Mouse (Mus musculus) forebrain, postnatal 0 days (tissue): ENCODE measurements around the gene Olfr1315-ps1. TPM values are rescaled to one million over a fixed set of nuclear protein-coding genes. Genes with fewer than 3 reads are reported as not detected.

Experiments
- ATAC-seq: fragments of 200-750 bp; cut with Nextera tagmentation; 2 replicates; pipeline ENCODE4 v1.8.0; 2017; ENCODE audit warnings: mild to moderate bottlenecking, moderate library complexity
- DNase-seq: peaks from one replicate; pipeline ENCODE4 v3.0.0-alpha.2; 2015
- H3K27ac ChIP-seq: fragments of 300-500 bp; sonication (generic); 2 replicates; pipeline ENCODE4 v1.5.1; 2014; ENCODE audit warnings: low read depth, mild to moderate bottlenecking, antibody characterized with exemption, low read length, moderate library complexity, mixed read lengths
- H3K27me3 ChIP-seq: fragments of 300-500 bp; sonication (generic); 2 replicates; pipeline ENCODE4 v1.6.1; 2014; ENCODE audit warnings: mild to moderate bottlenecking, low read length, mixed read lengths; ENCODE audit not compliant: insufficient read depth
- H3K36me3 ChIP-seq: fragments of 300-500 bp; sonication (generic); 2 replicates; pipeline ENCODE4 v1.6.1; 2014; ENCODE audit warnings: mild to moderate bottlenecking, moderate library complexity; ENCODE audit not compliant: insufficient read depth
- H3K4me1 ChIP-seq: fragments of 300-500 bp; sonication (generic); 2 replicates; pipeline ENCODE4 v1.6.1; 2014; ENCODE audit warnings: antibody characterized with exemption; ENCODE audit not compliant: insufficient read depth
- H3K4me2 ChIP-seq: fragments of 300-500 bp; sonication (generic); 2 replicates; pipeline ENCODE4 v1.6.1; 2014; ENCODE audit warnings: low read depth, mild to moderate bottlenecking, moderate library complexity
- H3K4me3 ChIP-seq: fragments of 300-500 bp; sonication (generic); 2 replicates; pipeline ENCODE4 v1.5.1; 2014; ENCODE audit warnings: low read depth, low read length, mixed read lengths
- H3K9ac ChIP-seq: fragments of 300-500 bp; sonication (generic); 2 replicates; pipeline ENCODE4 v1.6.1; 2014; ENCODE audit warnings: mild to moderate bottlenecking
- H3K9me3 ChIP-seq: fragments of 300-500 bp; sonication (generic); 2 replicates; pipeline ENCODE4 v1.6.1; 2016; ENCODE audit warnings: low read length
- CTCF ChIP-seq: sonication (generic); IDR thresholded peaks from 2 replicates; pipeline ENCODE4 v1.5.1; 2016; ENCODE audit warnings: antibody characterized with exemption, control low read depth, low read depth
- WGBS: fragments of 180-500 bp; shearing (Covaris S2); extraction: QIAGEN DNeasy Blood & Tissue Kit; methylation state at CpG from one replicate; pipeline ENCODE4 v1.1.7; 2014; 5-methylcytosine and 5-hydroxymethylcytosine counted together
- polyA plus RNA-seq: library from polyadenylated mRNA; unstranded; fragments of >200 nt; fragmentation: Nextera tagmentation; extraction: Ambion mirVana; gene quantifications from 2 replicates; pipeline ENCODE4 v1.2.1, GENCODE M21; 2015
- total RNA-seq: library from RNA; depleted of rRNA; stranded (reverse); fragments of >200 nt; gene quantifications from 2 replicates; pipeline ENCODE4 v1.2.3, GENCODE M21; 2014; rRNA removed

The Olfr1315-ps1 gene
- total RNA-seq (not detected in 2 replicates), polyA plus RNA-seq (not detected in 2 replicates)

GRCm38 (mm10) chr2:112115340-112115739, at the start of gene Olfr1315-ps1:
Olfr1315-ps1 (minus strand) TSS chr2:112115440.
- no peak within 1 kb of the TSS for H3K4me2 ChIP-seq
- TF ChIP-seq CTCF = no peak
- no peak for DNase-seq
- no peak within 1 kb of the TSS for H3K9ac ChIP-seq
- no peak for ATAC-seq
- 73% methylated on average over 1 of the region's 1 CpGs for WGBS
- H3K36me3 ChIP-seq = no peaks in the 10 kb centered on the region
- H3K4me1 ChIP-seq = no peaks in the 10 kb centered on the region
- H3K4me3 ChIP-seq = no peak within 1 kb of the TSS
- H3K9me3 ChIP-seq = no peaks in the 10 kb centered on the region
- H3K27me3 ChIP-seq = no peaks in the 10 kb centered on the region
- H3K27ac ChIP-seq = no peak within 1 kb of the TSS

DNA sequence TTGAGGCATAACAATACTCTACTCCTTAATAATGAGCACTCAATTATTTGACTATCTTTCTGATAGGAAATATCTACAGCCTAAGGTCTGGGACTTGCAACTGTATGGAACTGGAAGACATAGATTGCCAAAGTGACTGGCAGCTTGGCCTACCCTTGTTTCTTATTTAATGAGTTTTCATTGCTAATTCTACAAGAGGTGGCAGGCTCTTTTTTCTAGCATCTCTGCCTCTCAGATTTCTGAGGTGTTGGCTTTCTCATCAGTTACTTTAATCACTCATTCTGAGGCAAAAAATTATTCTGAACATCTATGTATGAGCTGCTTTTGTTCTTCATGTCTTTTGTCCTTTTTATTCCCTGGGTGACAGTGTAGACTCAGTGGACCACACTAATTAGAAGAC, 38.7 kb upstream of the Olfr1315-ps1 start, which contains the start of gene Olfr1318:
Olfr1318 (plus strand) TSS at position 301 of the 400 bp plus-strand sequence.
- DNase-seq (no peak), ATAC-seq (no peak)
- Histone ChIP-seq H3K9me3 (no peaks in the 10 kb centered on the region), H3K4me3 (no peak within 1 kb of the TSS), H3K27me3 (no peaks in the 10 kb centered on the region), H3K9ac (no peak within 1 kb of the TSS), H3K4me2 (no peak within 1 kb of the TSS), H3K4me1 (no peaks in the 10 kb centered on the region), H3K27ac (no peak within 1 kb of the TSS), H3K36me3 (no peaks in the 10 kb centered on the region)
- no peak for TF ChIP-seq CTCF

DNA sequence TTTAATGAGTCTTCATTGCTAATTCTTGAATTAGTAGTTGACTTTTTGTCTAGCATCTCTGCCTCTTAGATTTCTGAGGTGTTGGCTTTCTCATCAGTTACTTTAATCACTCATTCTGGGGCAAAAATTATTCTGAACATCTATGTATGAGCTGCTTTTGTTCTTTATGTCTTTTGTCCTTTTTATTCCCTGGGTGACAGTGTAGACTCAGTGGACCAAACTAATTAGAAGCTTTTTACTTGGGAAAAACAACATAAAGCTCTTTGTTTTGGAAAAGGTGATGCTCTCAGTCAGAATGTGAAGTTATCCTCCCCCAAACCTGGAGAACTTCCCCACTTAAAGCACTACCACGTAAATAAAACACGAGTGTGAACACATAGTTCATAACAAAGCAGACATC, 24.8 kb upstream of the Olfr1315-ps1 start, which contains the start of gene Olfr1317:
Olfr1317 (plus strand) TSS at position 301 of the 400 bp plus-strand sequence.
- Histone ChIP-seq H3K36me3 (no peaks in the 10 kb centered on the region), H3K9ac (no peak within 1 kb of the TSS), H3K4me2 (no peak within 1 kb of the TSS), H3K27ac (no peak within 1 kb of the TSS), H3K4me3 (no peak within 1 kb of the TSS), H3K4me1 (no peaks in the 10 kb centered on the region), H3K27me3 (no peaks in the 10 kb centered on the region), H3K9me3 (no peaks in the 10 kb centered on the region)
- 76% methylated on average over 2 of the region's 2 CpGs for WGBS
- ATAC-seq = no peak
- no peak for DNase-seq
- no peak for TF ChIP-seq CTCF

DNA sequence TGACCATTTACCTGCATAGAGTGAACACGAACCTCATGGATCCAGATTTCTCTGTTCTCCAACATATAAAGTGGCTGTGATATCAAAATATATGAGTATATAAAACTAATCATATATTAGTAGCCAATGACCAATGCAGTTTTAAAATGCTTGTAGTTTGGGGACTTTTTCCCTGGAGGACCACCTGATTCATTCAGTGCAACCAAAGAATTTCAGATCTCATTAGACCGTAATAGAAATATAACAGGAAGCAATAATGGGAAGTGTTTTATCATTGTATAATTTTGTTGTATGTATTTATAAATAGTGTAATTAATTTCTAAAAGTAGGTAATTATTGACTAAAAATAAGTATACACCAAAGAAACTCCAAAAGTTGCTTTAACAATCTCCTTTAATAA, 19.6 kb upstream of the Olfr1315-ps1 start, which contains the start of gene Olfr1316:
Olfr1316 (minus strand) TSS at position 101 of the 400 bp plus-strand sequence.
- no peak within 1 kb of the TSS for H3K4me3 ChIP-seq
- TF ChIP-seq CTCF = no peak
- 93% methylated on average over 2 of the region's 2 CpGs for WGBS
- no peaks in the 10 kb centered on the region for H3K36me3 ChIP-seq
- H3K27me3 ChIP-seq = no peaks in the 10 kb centered on the region
- no peaks in the 10 kb centered on the region for H3K9me3 ChIP-seq
- H3K9ac ChIP-seq = no peak within 1 kb of the TSS
- ATAC-seq = no peak
- no peak within 1 kb of the TSS for H3K27ac ChIP-seq
- H3K4me2 ChIP-seq = no peak within 1 kb of the TSS
- DNase-seq = no peak
- no peaks in the 10 kb centered on the region for H3K4me1 ChIP-seq

GRCm38 (mm10) chr2:112096681-112097080, 18.6 kb downstream of the Olfr1315-ps1 start, which contains the start of gene Olfr1314:
Olfr1314 (minus strand) TSS chr2:112096781.
- Histone ChIP-seq H3K4me2 (no peak within 1 kb of the TSS), H3K4me3 (no peak within 1 kb of the TSS), H3K27me3 (no peaks in the 10 kb centered on the region), H3K27ac (no peak within 1 kb of the TSS), H3K9me3 (no peaks in the 10 kb centered on the region), H3K4me1 (no peaks in the 10 kb centered on the region), H3K36me3 (no peaks in the 10 kb centered on the region), H3K9ac (no peak within 1 kb of the TSS)
- no peak for DNase-seq
- TF ChIP-seq CTCF = no peak
- no peak for ATAC-seq

DNA sequence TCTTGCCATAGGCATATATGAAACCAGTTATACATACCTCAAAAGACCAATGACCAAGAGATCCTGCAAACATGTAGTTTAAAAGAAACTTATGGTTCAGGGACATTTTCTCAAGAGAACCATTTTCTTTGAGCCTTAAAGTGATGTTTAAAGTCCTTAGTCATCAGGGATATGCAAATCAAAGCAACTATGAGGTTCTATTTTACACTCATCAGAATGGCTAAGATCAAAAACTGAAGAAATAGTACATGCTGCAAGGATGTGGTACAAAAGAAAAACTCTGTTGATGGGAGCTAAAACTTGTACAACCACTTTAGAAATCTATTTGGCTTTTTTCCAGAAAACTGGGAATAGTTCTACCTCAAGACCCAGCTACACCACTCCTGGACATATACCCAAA, 37.5 kb downstream of the Olfr1315-ps1 start, which contains the start of gene Olfr1313:
Olfr1313 (minus strand) TSS at position 101 of the 400 bp plus-strand sequence.
- no peak for ATAC-seq
- Histone ChIP-seq H3K4me1 (no peaks in the 10 kb centered on the region), H3K9ac (no peak within 1 kb of the TSS), H3K9me3 (no peaks in the 10 kb centered on the region), H3K27me3 (no peaks in the 10 kb centered on the region), H3K4me3 (no peak within 1 kb of the TSS), H3K4me2 (no peak within 1 kb of the TSS), H3K27ac (no peak within 1 kb of the TSS), H3K36me3 (no peaks in the 10 kb centered on the region)
- TF ChIP-seq CTCF = no peak
- DNase-seq = no peak

Other genes starting within 250 kb of the Olfr1315-ps1 start
- gene Olfr1305, start 238.3 kb downstream of the Olfr1315-ps1 start, total RNA-seq = not detected in 2 replicates
- gene Olfr1305, start 238.3 kb downstream of the Olfr1315-ps1 start, polyA plus RNA-seq = not detected in 2 replicates
- not detected in 2 replicates for gene Olfr1306, start 199.2 kb downstream of the Olfr1315-ps1 start, total RNA-seq
- gene Olfr1306, start 199.2 kb downstream of the Olfr1315-ps1 start, polyA plus RNA-seq = not detected in 2 replicates
- gene Olfr1307, start 166.0 kb downstream of the Olfr1315-ps1 start, total RNA-seq = not detected in 2 replicates
- gene Olfr1307, start 166.0 kb downstream of the Olfr1315-ps1 start, polyA plus RNA-seq = 0.01 TPM in 1 of 2 replicates, not detected in the other
- gene Olfr1308, start 150.5 kb downstream of the Olfr1315-ps1 start, total RNA-seq = not detected in 2 replicates
- not detected in 2 replicates for gene Olfr1308, start 150.5 kb downstream of the Olfr1315-ps1 start, polyA plus RNA-seq
- not detected in 2 replicates for gene Olfr1309, start 125.2 kb downstream of the Olfr1315-ps1 start, total RNA-seq
- gene Olfr1309, start 125.2 kb downstream of the Olfr1315-ps1 start, polyA plus RNA-seq = not detected in 2 replicates
- not detected in 2 replicates for gene Olfr1310, start 102.7 kb downstream of the Olfr1315-ps1 start, total RNA-seq
- not detected in 2 replicates for gene Olfr1310, start 102.7 kb downstream of the Olfr1315-ps1 start, polyA plus RNA-seq
- gene Olfr1311, start 91.0 kb downstream of the Olfr1315-ps1 start, total RNA-seq = not detected in 2 replicates
- gene Olfr1311, start 91.0 kb downstream of the Olfr1315-ps1 start, polyA plus RNA-seq = not detected in 2 replicates
- gene Olfr1312, start 65.2 kb downstream of the Olfr1315-ps1 start, total RNA-seq = not detected in 2 replicates
- not detected in 2 replicates for gene Olfr1312, start 65.2 kb downstream of the Olfr1315-ps1 start, polyA plus RNA-seq
- not detected in 2 replicates for gene Olfr1313, start 37.6 kb downstream of the Olfr1315-ps1 start, total RNA-seq
- gene Olfr1313, start 37.6 kb downstream of the Olfr1315-ps1 start, polyA plus RNA-seq = not detected in 2 replicates
- gene Olfr1314, start 18.7 kb downstream of the Olfr1315-ps1 start, total RNA-seq = not detected in 2 replicates
- gene Olfr1314, start 18.7 kb downstream of the Olfr1315-ps1 start, polyA plus RNA-seq = not detected in 2 replicates
- gene Olfr1316, start 19.5 kb upstream of the Olfr1315-ps1 start, total RNA-seq = not detected in 2 replicates
- not detected in 2 replicates for gene Olfr1316, start 19.5 kb upstream of the Olfr1315-ps1 start, polyA plus RNA-seq
- gene Olfr1317, start 24.9 kb upstream of the Olfr1315-ps1 start, total RNA-seq = not detected in 2 replicates
- gene Olfr1317, start 24.9 kb upstream of the Olfr1315-ps1 start, polyA plus RNA-seq = not detected in 2 replicates
- not detected in 2 replicates for gene Olfr1318, start 38.8 kb upstream of the Olfr1315-ps1 start, total RNA-seq
- 0.05 TPM in 1 of 2 replicates, not detected in the other for gene Olfr1318, start 38.8 kb upstream of the Olfr1315-ps1 start, polyA plus RNA-seq
- 23.9 and 27.6 TPM in 2 replicates for gene Lpcat4, start 124.0 kb upstream of the Olfr1315-ps1 start, total RNA-seq
- gene Lpcat4, start 124.0 kb upstream of the Olfr1315-ps1 start, polyA plus RNA-seq = 12.8 and 17.3 TPM in 2 replicates
- not detected in 2 replicates for gene Nutm1, start 143.9 kb upstream of the Olfr1315-ps1 start, total RNA-seq
- gene Nutm1, start 143.9 kb upstream of the Olfr1315-ps1 start, polyA plus RNA-seq = 0.08 and 0.09 TPM in 2 replicates
- 95.1 and 120 TPM in 2 replicates for gene Nop10, start 146.5 kb upstream of the Olfr1315-ps1 start, total RNA-seq
- 160 and 215 TPM in 2 replicates for gene Nop10, start 146.5 kb upstream of the Olfr1315-ps1 start, polyA plus RNA-seq
- gene Slc12a6, start 150.4 kb upstream of the Olfr1315-ps1 start, total RNA-seq = 54.4 and 69.3 TPM in 2 replicates
- gene Slc12a6, start 150.4 kb upstream of the Olfr1315-ps1 start, polyA plus RNA-seq = 7.8 and 10.6 TPM in 2 replicates
- 1.9 and 2.9 TPM in 2 replicates for gene Gm21985, start 150.9 kb upstream of the Olfr1315-ps1 start, total RNA-seq
- gene Gm21985, start 150.9 kb upstream of the Olfr1315-ps1 start, polyA plus RNA-seq = not detected in 2 replicates